Mouse (Mus musculus) spleen, postnatal 4 days (tissue): Measurements from ENCODE around the gene Gfy.

ENCODE experiments used
- DNase-seq, 2 experiments: peaks; one replicate each; pipeline ENCODE4 v3.0.0; 2022; ENCODE audit warnings: low spot score in 2 of 2

Gene Gfy

DNA sequence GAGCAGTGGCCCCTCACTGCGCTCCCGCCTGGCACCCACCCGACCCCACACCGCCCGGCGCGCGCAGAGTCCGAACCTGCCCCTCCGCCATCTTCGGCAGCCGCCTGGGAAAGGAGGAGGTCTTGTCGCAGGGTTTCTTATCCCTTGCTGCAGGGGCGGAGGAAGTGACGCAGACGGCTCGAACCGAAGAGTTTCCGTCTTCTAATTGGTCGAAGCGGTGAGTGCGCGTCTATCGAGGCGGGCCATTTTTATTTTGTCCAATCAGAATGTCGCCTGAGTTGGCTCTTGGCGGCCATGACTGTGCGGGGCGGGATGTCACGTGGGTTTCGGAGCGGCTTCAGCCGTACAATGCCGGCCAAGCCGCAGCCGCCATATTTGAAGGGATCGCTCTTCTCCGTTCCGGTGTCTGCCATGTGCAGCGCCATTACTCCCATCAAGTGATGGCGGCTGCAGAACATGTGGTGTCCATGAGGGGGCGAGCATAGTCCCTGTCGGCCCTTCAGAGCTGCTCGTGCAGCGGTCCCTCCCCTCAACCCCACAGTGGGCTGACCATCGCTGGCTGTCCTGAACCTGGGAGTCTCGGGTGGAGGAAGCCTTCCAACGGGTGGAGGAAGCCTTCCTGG, 50.6 kb downstream of the Gfy start, which contains the start of gene Rpl13a:
Gene Rpl13a (minus strand): TSS at position 138 of the 623 bp plus-strand sequence.
- peak; percentile 97 for DNase-seq

DNA sequence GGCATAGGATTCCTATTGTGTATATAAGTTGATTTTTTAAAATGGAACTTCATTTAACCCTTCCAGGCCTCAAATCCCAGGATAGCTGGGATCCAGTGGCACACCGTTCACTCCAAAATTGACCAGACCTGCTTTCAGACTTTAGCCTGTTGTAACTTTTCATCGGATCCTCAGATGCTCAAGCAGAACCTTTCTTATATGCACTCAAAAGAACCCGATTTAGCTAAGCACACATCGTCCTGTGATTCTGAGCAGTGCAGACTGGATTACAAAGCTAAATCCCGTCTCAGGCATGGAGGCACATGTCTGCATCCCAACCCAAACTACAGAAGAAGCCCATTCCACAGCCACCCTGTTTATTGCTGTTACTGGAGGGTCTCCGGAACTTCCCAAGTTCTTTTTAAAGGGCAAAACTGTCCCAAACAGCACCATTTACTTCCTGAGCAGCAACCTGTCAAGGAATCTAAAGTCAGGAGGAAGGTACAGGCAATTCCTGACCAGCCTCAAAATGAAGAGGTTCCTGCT, 51.6 kb downstream of the Gfy start:
- DNase-seq = peak in 1 of 2 experiments; percentile 63

DNA sequence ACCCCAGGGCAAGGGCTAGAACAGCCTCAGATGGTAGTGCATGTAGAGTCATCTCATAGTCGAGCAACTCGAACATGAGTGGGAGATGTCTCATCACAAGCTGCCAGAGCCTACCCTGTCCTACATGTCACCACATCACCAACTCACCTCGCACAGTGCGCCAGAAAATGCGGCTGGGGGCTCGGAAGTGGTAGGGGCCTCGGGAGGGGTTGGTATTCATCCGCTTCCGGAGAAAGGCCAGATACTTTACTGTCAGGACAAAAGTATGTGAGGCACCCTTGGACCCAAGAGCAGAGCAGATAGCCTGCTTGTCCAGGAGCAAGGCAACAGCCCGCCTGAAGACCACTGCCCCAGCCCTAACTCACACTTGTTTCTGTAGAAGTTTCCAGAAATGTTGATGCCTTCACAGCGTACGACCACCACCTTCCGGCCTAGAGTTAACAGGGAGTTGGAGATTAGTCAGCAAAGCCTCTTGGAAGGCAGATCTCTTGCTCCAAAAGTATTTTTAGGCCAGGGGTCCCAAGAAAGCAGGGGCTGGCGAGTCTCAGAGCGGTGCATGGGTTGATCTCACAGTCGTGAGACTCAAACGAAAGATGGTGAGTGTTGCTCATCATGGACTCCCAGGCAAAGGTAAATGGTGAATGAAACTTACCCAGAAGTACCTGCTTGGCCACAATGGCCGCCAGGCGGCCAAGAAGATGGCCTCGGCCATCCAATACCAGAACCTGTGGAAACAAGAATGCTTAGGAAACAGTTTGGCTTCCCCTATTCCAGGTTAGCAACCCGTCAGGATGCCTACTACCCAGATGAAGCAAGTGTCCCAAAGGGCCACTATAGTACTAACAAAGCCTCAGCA, 52.3 kb downstream of the Gfy start:
- peak in 1 of 2 experiments; percentile 64 for DNase-seq
